Mouse (Mus musculus) left cerebral cortex, postnatal 25 days (tissue): Measurements from ENCODE around the gene Tex35. TPM values are rescaled to one million over a fixed set of nuclear protein-coding genes. Genes with fewer than 3 reads are reported as not detected.
A peak's percentile ranks its signal among the peaks of the same experiment; 100 is the strongest.

Experiments
- DNase-seq, 2 experiments: peaks; one replicate each; pipeline ENCODE4 v3.0.0; 2022; ENCODE audit warnings: low spot score in 2 of 2, mixed read lengths in 1 of 2
- intact Hi-C: fragments of 180-260 bp; cut with DNase I; formaldehyde crosslinking; loops from one replicate; pipeline ENCODE4 v1.15.1; 2025
- total RNA-seq, 2 experiments: library from RNA; stranded (reverse); gene quantifications; 2 replicates each; pipeline ENCODE4 v1.2.3; 2021

Tex35 gene
- total RNA-seq, 2 experiments from 2014 or later = not detected

DNA sequence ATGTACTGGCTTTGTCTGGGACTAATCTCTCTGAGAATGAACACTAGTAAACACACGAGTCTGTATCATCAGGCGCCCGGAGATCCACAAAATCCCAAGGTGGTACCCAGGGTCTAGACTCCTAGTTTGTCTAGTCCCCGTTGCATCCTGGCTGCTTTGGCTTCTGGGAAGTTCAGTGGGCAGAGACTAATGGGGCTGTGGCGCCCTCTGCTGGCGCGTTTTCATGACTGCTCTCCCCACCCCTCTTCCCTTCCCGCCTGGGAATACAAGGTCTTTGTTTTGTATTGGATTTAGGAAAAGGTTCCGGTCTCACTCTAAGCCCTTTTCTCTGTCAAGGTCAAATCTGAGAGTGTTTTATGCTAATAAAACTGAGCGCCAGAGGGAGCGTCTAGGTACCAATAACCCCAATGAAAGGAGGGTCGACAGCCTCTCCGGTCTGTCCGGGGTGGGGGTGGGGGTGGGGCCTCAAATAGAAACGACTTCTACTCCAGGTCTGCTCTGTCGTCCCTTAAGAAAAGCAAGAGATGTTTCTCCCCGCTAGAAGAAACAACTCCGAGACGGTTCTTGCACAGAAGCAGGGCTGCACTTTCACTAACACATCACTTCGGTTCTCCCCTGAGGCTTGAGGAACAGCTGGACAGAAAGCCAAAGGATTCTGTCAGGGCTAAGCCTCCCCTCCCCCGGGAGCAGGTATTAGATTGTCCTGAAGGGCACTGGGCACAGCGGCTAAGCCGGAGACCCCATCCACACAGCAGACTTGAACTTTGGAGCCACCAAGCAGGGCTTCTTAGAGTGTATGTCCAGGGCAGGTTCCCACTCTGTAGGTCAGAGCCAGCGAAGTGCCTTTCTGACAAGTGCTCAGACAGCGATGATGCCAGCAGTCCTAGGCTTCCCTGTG lies 22.1 kb downstream of the Tex35 start:
- peak; percentile 52 to 60 for DNase-seq
- intact Hi-C loops = loop anchor here (10.0 kb wide), 1 partner anchor 368 kb away; the partner anchor contains the start of gene Cryzl2

DNA sequence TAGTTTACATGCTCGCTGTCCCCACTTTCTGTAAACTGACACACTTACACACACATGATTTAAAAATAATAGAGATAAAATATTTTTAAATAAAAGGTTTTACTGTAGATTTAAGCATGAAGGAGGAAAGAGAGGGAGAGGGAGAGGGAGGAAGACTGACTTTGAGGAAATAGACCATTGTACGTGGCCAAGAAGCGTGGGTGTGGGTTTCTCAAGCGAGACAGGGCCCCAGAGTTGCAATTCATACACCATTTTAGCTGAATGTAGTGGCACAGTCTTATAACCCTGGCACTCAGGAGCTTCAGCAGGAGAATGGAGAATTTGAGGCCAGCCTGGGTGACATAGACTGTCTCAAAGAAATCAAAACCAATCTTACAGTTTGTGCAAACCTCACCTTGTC lies 25.5 kb downstream of the Tex35 start:
- no peak for DNase-seq
- intact Hi-C loops = loop anchor here (5.0 to 10.0 kb wide), 2 partner anchors 194 to 372 kb away; partner anchors contain the start of gene Cryzl2

DNA sequence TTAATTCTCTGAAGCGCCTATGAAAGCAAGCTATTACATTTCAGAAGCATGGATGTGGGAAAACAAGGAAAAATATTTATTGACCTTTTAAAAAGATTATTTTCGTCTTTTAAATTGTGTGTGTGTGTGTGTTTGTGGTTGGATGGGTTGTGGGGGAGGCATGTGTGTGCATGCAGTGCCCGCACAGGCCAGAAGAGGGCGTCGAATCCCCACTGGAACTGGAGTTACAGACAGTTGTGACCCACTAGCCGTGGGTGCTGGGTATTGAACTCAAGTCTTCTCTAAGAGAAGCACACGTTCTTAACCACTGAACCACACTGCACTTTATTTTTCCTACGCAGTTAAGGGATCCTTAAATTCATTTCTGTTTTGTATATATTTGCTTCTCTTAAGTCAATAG lies 26.5 kb downstream of the Tex35 start:
- intact Hi-C loops = loop anchor here (5.0 to 10.0 kb wide), 2 partner anchors 195 to 373 kb away; partner anchors contain the start of gene Cryzl2
- DNase-seq = no peak

DNA sequence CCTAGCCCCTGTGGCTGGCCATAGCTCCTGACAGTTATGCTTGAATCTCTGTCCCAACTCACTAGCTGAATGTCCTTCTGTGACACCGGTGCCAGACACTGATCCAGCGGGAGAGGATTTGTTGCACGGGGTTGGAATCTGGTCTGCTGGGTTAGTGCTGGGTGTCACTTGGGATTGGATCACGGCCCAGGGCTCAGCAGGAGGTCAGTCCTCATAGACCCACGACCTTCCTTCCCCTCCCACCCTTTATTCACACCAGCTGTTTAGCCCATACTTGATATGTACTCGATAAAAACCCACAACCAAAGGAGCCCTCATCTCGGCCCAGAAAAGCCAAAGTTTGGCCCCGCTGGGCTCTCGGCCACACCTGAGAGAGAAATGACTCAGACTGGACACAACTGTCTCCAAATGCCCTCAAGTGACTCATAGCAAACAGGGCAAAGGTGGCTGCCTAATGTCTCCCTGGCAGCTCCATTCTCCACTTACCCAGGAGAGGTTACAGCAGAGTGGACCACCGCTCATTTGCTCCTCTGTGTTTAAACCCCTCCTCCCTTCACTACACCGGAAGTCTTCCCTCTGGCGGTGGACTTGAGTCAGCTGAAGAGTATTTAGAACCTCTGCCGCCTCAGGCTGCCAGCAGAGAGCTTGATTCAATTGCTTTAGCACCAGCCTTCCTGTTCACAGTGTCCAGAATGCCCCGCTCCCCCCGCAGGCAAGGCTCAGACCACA lies 27.2 kb downstream of the Tex35 start:
- no peak for DNase-seq
- intact Hi-C loops = loop anchor here (5.0 to 10.0 kb wide), 2 partner anchors 196 to 374 kb away; partner anchors contain the start of gene Cryzl2

DNA sequence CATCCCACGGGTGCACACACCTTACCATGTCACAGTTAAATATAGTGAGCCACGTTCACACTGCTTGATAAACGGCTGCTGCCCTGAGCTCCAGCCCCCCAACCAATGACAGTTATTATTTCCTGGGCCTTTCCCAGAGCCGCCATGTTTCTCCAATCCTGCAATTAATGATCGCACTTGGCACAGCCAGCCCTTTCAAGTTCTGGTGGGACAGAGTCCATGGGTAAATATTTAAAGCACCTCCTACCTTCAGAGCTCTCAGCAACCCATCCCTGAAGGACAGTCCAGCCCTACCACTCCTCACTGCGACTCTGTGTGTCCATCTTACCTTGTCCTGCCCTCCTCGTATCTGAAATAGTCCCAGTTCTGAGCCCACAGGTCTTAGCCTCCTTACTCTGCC lies 28.4 kb downstream of the Tex35 start:
- no peak for DNase-seq
- intact Hi-C loops = loop anchor here (5.0 to 10.0 kb wide), 2 partner anchors 197 to 375 kb away; partner anchors contain the start of gene Cryzl2

DNA sequence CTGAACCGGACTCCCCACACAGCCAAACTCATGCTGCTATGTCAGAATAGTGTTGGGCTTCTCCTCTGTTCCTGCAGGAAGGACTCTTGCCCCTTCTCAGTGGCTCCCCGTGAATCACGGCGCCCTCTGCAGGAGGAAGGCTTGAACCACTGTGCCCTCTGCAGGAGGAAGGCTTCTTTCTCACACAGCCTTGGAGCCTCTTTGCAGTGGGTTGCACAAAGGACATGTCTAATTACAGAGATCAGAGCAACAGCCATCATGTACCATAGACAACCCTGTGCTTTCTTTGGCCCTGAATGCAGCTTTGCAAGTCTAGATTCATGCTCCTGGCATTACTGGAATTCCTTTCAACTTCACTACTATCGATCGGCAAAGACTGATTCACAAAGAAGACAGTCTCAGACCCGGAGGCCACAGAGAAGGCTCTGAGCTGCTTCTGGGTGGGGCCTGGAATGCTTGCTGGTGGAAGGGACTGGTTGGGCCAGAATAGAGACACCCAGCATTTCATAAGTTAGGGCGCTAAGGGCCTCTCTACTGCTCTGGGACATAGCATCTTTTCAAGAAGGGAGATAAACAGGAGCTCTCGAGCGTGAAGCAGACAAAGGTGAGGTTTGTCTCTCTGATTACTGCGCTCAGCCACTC lies 29.0 kb downstream of the Tex35 start:
- DNase-seq = peak in 1 of 2 experiments; percentile 15
- intact Hi-C loops = loop anchor here (5.0 to 10.0 kb wide), 3 partner anchors 142 to 375 kb away; partner anchors contain the start of genes Cryzl2 and Ralgps2

DNA sequence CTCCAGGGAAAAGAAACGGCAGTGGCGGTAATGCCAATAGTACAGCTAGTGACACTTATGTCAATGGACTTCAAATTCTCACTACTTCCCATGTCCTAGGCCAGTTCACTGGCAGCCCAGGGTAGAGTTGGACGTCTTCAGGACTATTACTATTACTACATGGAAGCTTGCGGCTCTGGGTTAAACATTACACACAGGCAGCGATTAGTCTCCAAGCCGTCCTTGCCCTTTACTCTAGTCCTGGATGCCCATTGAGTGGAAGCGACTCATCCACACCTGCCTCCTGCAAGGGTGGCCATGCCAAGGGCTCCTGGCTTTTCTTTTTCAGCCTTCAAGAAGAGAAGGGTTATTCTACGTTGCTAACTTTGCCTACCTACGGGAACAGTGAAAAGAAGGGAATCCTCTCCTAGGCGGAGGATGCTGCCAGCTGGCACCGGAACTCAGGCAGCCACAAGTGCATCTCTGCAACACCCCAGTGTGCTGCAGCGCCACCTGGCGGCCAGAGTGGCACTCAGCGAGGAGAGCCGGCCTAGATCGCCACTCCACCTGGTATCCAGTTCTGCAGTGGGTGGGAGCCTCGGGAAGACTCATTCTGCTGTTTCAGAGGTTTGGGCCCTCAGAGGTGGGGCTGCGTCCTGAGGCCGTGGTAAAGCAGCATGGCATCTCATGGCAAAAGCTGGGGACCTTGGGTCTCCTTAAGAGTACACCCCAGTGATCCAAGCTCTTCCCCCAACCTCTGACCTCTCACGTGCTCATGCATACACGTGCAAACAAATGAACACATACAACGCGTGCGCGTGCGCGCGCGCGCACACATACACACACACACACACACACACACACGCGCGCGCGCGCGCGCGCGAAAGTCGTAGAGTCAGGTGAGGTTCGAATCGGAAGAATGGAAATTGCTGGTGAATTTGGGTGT lies 31.4 kb downstream of the Tex35 start:
- DNase-seq = peak; percentile 90 to 92
- intact Hi-C loops = loop anchor here (1.0 to 5.0 kb wide), 4 partner anchors 38 to 335 kb away; partner anchors contain the start of gene Ralgps2

DNA sequence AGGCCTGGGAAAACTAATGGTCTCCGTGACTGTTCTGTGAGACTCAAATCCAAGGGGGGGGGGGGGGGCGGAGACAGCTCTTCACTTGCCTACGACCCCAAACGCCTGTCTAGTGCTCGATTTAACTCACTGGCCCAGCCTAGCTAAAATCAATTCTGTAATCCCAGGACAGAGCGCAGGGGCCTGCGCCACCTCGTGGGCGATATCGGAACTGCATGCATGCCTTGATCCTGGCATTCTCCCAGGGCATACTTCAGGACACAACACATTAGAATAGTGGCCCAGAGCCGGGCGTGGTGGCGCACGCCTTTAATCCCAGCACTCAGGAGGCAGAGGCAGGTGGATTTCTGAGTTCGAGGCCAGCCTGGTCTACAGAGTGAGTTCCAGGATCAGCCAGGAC lies 32.2 kb downstream of the Tex35 start:
- DNase-seq = peak; percentile 73 to 77
- intact Hi-C loops = loop anchor here (1.0 to 5.0 kb wide), 3 partner anchors 37 to 334 kb away; partner anchors contain the start of gene Ralgps2

DNA sequence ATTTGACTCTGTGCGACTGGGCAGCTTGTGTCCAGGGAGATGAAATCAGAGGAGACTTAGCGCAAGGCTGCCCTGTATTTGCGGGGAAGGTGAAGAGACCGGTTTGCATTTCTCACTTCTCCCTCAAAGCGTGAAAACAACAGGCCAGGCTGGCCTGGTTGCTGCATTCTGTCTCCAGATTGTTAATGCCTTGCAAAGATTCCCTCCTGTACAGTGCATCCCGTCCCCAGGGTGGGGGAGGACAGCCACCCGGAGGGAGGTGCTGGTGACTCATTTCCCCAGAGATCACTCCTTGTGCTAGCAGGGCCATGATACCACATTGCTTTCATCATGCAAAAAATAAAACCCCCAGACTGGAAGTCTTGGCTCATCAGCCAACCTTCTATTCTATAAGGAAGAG lies 33.5 kb downstream of the Tex35 start:
- no peak for DNase-seq
- intact Hi-C loops = loop anchor here (5.0 kb wide), 2 partner anchors 78 to 138 kb away; partner anchors contain the start of gene Ralgps2

DNA sequence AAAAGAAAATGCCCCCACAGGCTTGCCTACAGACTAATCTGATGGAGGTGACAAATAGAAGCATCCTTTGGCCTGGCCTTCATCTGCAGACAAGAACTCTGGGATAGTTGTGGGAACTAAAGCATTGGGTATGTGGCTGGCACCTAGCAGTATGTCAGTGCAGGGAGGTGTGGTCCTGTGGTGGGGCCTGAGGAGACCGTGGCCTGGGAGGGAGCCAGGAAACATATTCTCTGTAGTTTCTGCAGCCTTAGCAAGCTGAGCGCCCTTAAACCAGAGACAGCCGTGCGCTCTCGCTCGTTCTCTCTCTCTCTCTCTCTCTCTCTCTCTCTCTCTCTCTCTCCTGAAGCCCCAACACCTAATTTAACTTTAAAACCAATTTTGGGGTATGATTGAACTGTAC lies 34.1 kb downstream of the Tex35 start:
- intact Hi-C loops = loop anchor here (5.0 kb wide), 1 partner anchor 77 kb away; no protein-coding TSS in a partner anchor
- no peak for DNase-seq

DNA sequence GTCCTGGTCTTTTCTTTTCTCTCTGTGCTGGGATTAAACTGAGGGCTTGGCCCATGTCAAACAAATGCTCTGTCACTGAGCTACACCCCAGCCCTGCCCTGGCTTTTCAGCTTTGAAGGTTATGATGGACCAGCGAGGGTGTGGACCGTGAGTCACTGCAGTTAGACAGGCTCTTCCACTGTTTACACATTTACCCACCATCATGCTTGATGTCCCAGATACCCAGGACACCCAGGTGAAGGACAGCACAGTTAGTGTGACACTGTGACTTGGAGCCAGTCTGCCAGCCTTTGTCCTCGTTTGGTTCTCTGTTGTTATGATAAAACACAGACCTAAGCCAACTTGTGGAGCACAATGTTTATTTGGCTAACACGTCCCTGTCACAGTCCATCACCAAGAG lies 34.9 kb downstream of the Tex35 start:
- intact Hi-C loops = loop anchor here (5.0 kb wide), 1 partner anchor 76 kb away; no protein-coding TSS in a partner anchor
- DNase-seq = no peak

DNA sequence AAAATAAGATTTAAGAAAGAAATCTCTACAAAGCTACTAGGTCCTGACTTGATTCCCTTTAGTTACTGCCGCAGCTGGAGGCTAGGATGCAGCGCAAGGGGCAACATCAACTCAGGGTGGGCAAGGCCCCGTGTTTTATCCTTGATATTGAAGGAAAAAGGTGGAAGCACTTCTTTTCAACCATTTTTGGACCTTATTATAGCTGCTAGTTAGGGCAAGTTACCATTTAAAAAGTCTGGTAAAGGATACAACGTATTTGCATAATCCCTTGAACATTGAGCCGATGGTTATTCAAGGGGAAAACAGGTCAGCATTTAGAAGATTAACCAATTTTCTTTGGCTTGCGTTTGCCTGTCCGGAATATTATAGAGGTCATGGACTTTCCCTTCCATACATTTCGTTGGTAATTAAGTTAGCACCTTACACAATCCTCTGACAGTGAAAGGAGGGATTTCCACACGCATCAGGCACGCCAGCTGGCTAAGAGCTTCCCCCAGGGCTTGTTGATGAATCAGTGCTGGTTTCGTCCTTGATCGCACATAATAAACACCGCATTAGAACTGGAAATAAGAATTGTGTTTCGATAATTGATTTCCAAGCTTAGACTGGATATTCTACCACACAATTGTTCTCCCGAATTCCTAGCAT lies 39.2 kb downstream of the Tex35 start:
- no peak for DNase-seq
- intact Hi-C loops = no loop called here

DNA sequence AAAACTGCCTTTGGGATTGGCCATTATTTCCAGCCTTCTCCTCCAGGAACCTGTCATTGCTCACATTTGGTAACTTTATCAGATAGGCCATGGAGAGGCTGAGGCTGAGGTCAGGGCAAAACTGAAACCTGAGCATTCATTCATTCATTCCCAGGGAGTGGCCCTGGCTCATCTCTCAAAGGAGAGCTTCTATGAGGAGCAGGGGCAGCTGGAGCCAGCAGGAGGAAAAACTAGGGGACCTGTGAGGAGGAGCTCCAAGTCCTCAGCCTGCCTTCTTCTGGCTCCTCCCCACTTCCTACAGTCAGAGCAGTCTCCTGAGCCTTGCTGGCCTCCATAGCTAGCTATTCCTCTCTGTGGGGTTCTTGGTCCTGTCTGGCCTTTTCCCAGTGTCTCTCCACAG lies 40.2 kb downstream of the Tex35 start:
- no peak for DNase-seq
- intact Hi-C loops = no loop called here

DNA sequence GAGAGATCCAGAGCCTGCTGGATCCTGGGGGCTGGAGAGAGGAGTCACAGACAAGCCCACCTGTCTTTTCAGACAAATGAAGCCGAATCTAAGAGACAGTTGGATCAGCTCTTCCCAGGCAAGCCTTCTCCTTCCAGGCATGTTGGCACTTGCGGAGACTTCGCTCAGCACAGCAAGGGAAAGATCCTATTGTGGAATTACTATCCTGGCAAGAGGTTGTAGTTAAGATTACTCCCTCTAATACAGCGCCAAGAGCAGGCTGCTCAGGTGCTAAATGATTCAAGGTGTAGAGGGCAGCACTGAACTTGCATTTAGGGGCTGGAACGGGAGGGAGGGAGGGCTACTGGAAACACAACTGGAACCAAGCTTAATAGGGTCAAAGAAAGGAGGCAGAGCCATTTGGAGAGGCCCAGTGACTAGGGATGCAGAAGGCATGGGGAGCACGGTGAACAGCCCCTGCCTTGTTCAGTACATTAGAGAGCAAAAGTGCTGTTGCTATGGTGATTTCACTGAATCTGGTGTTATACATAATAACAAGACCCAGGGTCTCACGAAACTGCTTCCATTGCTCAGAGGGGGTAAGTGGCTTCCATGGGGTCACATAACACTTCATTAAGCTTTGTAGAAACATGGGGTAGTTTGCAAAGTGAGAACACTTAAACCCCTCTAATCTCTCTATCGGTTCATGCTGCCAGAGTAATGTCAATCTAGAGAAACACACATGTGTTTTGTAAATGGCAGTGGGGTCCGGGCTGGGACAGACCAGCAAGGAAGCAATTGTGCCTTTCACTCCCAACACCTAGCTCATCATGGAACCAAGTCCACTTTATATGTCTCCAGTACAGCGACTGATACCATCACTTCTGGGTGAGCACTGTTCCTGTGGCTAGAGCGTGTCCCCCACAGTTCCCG lies 42.4 kb downstream of the Tex35 start:
- no peak for DNase-seq

DNA sequence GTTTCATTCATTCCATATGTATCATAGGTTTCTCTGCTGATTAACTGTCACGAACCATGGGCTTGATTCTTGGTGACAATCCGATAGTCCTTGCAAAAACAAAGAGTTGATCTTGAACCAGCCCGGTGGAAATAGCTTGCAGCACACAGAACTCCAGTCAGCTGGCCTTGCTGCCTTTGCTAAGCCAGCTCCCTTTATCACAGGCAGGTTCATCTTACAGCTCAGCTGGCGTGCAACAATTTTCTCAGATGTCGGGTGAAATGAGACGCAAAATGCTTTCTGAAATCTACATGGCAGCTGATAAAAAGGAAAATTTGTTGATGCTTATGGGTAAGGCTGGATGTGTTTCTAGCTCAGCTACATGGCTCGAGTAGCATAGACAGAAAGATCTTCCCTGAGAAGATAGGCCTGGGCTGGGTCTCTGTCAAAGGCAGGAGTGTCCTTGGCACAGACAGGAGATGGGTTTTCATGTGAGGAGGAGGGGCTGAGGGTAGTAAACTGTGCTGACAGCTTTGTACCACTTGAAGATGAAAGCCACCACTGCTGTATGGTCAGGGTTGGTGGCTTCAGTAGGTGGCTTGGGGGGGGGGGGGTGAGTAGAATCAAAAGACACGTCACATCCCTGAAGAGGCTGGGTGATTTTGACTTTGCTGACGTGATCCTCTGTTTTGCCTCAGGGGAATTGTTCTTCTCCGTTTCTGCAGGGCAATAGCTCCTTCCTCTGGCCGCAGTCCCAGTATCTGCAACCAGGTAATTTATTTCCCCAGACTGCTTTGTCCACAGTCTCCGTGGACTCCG lies 45.0 kb downstream of the Tex35 start:
- intact Hi-C loops = no loop called here
- no peak for DNase-seq

More for the DNA sequence above, 42.4 kb downstream of the Tex35 start:
- intact Hi-C loops = no loop called here

DNA sequence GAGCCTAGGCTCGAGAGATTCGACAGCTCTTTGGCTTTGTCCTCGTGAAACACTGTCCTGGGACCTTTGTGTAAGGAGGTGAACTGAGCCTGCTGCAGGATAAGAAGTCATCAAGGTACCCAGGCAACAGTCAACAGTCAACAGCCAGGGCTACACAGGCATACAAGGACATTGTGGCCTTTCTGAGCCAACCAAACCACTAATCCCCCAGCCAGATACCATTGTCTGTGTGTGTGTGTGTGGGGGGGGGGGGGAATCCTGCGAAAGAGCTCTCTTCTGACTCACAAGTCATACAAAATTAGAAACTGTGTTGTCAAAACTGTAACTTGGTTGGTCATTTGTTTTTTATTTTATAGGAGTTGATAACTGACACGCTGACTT lies 46.0 kb downstream of the Tex35 start:
- intact Hi-C loops = no loop called here
- DNase-seq = no peak
